Mouse (Mus musculus) embryonic stem cell, embryonic (primary cell): ENCODE results near the gene Olfr1564.
"Not testable (repeated sequence)": the region's sequence is repeated elsewhere in the genome, so short reads cannot be mapped to it uniquely, and the experiment has no call there.

Experiments used
- CTCF ChIA-PET, 4 experiments: fragments of 300-600 bp in 2 of 4; fragments of 350-600 bp in 2 of 4; sonication (Branson Sonifier 250); formaldehyde crosslinking; loops; one replicate each; lab custom pipeline; 2022; ENCODE audit warnings: inconsistent platforms in 2 of 4; lab: Charles Lee
- POLR2A ChIA-PET, 4 experiments: fragments of 300-600 bp in 2 of 4; fragments of 350-600 bp in 2 of 4; sonication (Branson Sonifier 250); formaldehyde crosslinking; loops; one replicate each; lab custom pipeline; 2022; ENCODE audit warnings: antibody characterized with exemption in 4 of 4, inconsistent platforms in 1 of 4; lab: Charles Lee

Olfr1564 gene

DNA sequence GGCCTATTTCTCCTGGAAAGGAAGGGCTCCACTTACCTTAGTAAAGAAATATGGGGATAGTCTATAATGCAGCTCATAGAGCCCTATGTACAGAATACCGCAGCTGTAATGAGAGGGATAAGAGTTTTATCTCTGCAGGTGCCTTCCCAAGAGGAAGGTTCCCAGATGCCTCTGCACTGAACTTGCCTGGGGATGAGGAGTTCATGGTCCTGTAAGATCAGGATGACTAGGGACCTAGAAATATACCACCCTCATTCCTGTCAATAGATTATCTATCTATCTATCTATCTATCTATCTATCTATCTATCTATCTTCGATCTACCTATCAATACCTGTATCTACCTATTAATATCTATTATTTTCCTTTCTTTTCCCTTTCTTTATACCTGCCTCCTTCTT lies at the start of gene Olfr1564:
TSS of gene Olfr1564 (minus strand) at position 101 of the 400 bp plus-strand sequence.
- ChIA-PET POLR2A (no interaction called here), CTCF (no interaction called here)

GRCm38 (mm10) chr17:33268907-33269306 lies 47.4 kb upstream of the Olfr1564 start:
- POLR2A ChIA-PET = no interaction called here
- CTCF ChIA-PET = no interaction called here

DNA sequence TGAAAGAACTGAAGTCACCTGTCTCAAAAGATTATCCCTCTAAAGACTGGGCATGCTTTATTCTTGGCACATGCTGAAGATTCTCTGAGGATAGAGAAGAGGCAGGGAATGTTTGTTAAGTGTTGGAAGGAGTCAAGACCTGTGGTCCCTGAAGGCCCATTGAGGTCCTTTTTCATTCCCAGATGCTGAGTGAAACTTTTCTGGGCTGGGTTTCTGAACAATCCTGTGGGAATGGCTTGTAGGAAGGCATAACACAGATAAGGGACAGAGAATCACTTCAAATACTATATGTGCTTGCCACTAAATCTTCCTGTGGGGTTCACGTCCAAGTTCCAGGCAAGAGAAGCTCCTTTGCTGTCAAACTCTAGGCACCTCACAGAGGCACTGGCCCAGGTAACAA lies 42.9 kb upstream of the Olfr1564 start, which contains the start of gene Olfr63:
TSS of gene Olfr63 (plus strand) at position 301 of the 400 bp plus-strand sequence.
- CTCF ChIA-PET = no interaction called here
- POLR2A ChIA-PET = no interaction called here

DNA sequence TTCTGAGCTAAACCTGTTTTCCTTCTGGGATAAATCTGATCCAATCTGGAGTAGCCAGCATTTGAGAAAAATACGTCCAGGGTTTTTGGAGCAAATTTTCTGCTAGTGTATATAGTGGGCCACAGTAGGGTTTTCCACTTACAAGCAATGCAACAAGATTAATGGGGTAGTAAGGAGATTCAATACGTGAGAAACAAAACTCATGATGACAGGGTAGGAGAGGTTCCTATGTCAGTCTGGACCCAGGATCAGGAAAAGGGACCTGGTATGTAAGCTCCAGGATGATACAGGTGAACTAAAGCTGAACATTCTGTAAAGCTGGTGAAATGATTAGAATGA lies 33.8 kb upstream of the Olfr1564 start:
- POLR2A ChIA-PET, CTCF ChIA-PET: not testable (repeated sequence)

DNA sequence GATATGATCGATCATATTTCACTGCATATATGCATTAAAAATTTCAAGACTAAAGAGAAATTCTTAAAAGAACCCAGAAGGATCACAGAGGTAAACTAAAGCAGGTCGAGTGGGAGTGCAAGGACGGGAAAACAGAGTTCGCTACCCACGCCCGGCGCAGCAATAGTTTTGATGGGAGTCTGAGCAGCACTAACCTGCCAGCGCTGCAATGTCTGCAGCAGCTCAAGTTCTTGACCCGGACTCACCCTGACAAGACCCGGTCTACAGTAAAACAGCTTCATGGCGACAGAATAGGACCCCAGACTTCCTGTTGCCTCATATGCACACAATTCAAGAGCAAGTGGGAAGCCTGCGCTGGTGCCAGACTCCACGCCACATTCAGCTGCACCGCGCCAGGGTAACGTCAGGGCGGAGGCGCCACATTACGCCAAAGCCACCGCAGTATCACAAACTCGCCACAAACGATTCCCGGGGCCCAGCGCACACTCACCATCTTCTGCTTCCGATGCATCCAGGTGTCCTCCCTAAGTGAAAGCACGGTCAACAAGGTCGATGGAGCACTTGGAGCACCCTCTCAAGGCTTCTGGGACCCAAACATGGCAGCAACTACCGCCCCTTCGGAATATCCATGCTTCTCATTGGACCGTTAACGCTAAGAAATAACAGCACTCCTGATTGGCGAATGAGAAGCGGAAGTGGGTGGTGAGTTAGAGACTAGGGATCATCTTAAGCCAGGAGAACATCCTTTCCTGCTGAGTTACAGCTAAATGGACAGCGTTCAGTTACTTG lies 33.2 kb upstream of the Olfr1564 start, which contains the start of gene Zfp955a:
TSS of gene Zfp955a (minus strand) at position 616 of the 789 bp plus-strand sequence.
- POLR2A ChIA-PET, CTCF ChIA-PET: not testable (repeated sequence)

- POLR2A ChIA-PET, CTCF ChIA-PET: not testable (repeated sequence)
Observed at GRCm38 (mm10) chr17:33236646-33237045, 15.2 kb upstream of the Olfr1564 start.

DNA sequence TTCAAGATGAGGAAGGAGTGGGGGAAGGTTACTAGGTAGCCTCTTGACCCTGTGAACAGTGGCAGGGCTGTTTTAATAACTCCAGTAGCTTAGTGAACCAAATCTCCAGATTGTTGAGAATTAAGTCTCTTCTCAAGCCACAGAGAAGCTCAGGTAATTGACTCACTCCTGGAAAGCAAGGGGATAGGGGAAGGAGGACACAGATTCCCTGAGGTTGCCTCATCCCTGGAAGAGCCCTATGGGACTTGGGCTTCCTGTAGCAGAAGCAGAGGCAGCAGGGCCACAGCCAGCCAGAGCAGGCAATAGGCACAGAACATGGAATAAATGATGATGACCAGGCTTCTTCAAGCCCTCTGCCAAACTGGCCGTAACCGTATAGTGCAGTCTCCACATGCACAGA lies 30.5 kb downstream of the Olfr1564 start, which contains the start of gene Olfr239:
TSS of gene Olfr239 (plus strand) at position 301 of the 400 bp plus-strand sequence.
- CTCF ChIA-PET, POLR2A ChIA-PET: not testable (repeated sequence)

- POLR2A ChIA-PET, CTCF ChIA-PET: not testable (repeated sequence)
Observed at GRCm38 (mm10) chr17:33168147-33168546, 53.3 kb downstream of the Olfr1564 start, which contains the start of gene Olfr55. Olfr55 (plus strand) TSS chr17:33168447.
